Mouse (Mus musculus) CD4-positive, CD25-positive, alpha-beta regulatory T cell, adult 4 months (primary cell): Measurements from ENCODE around the gene Gm20388. TPM values are rescaled to one million over a fixed set of nuclear protein-coding genes. Genes with fewer than 3 reads are reported as not detected.

ENCODE experiments used
- ATAC-seq: one replicate; pipeline ENCODE4 v1.8.0; 2017
- polyA plus RNA-seq, 2 experiments: library from polyadenylated mRNA; unstranded; fragments of 100-300 nt; shearing (Covaris generic); gene quantifications; one replicate each; pipeline ENCODE4 v1.2.1; 2017

Gm20388 gene
- polyA plus RNA-seq, 2 experiments from 2014 or later, result 10.7 to 12.8 TPM

GRCm38 (mm10) chr8:122845662-122846061 is 2935.0 kb downstream of the Gm20388 start:
- no peak for ATAC-seq

GRCm38 (mm10) chr8:122847829-122848561 is 2937.4 kb downstream of the Gm20388 start, which contains the start of gene Cdh15:
Gene Cdh15, plus strand, starts transcription at chr8:122847966.
- ATAC-seq, result no peak

- ATAC-seq, result no peak
These were observed 2938.7 kb downstream of the Gm20388 start for GRCm38 (mm10) chr8:122849152-122849910.

- ATAC-seq, result no peak
These were observed 2940.1 kb downstream of the Gm20388 start for GRCm38 (mm10) chr8:122850641-122851240.

DNA sequence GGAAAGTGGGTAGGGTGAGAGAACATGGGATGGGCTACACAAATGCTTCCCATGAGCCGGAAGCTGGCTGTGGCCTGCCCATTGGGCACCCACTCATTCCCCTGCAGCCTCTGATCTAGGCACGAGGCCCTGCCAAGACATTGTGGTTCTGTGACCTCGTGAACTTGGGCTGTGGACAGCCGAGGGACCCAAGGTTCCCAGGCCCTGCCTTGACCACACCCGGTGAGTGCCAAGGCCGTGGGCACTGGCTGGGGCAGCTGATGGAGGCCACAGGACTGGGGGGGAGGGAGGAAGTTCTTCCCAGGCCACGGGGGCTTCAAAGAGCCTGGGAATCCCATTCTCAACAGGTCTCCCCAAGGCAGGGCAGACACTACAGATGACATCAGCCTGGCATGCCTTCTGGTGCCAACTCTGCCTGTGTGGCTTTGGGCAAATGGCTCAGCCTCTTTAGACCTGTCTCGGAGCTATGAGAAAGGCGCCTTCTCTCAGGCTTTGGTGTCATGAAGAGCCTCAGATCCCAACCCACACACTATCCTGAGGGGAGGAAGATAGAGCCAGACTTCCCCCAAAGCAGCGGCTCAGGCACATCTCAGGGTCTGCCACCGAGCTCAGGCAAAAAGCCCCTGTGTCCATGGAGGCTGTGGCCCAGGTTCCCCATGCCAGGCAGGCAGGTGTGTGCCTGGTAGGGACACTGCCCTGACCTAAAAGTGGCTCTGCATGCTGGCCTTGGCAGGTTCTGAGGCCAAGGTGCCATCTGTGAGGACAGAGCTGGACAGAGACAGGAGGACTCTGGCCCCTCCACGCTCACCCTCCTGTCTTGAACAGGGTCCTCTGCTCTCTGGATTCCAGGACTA is 2941.3 kb downstream of the Gm20388 start:
- no peak for ATAC-seq

GRCm38 (mm10) chr8:122852546-122852905 is 2941.9 kb downstream of the Gm20388 start:
- no peak for ATAC-seq

DNA sequence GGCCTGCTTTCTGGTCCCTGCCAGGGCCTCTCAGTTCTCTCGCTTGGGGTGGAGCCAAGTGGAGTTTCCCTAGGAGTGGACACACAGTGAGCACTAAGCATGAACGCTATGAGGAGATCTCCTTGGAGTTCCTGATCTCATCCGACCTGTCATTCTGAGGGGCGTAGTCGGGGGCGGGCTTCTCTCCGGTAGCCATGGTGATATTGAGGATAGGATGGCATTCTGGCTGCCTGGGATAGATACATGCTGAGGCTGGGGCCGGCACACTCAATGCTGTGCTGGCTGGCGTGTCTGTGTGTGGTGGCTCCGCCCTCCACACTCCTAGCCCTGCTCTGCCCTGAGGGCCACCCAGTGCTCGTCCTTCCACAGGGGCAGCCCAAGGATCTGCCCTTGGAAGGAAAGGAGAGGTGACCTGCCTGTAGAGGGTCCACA is 2942.7 kb downstream of the Gm20388 start:
- ATAC-seq, result no peak

DNA sequence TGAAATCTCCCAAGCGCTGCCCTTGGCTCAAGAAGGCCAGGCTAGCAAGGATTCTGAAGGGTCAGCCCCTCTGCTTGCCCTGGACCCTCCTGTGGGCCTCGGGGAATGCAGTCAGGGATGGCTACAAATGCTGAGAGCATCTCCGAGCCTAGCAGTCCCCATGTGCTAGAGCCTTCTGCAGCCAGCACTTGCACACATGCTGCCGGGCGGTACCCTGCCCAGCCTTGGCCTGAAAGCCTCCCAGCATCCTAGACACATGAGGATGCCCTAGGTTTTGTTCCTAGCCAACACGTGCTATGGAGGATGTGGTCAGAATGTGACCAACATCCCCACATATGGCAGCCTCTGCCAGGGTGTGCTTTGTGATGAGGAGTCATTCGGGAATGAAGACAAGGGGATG is 2943.7 kb downstream of the Gm20388 start:
- ATAC-seq, result no peak

DNA sequence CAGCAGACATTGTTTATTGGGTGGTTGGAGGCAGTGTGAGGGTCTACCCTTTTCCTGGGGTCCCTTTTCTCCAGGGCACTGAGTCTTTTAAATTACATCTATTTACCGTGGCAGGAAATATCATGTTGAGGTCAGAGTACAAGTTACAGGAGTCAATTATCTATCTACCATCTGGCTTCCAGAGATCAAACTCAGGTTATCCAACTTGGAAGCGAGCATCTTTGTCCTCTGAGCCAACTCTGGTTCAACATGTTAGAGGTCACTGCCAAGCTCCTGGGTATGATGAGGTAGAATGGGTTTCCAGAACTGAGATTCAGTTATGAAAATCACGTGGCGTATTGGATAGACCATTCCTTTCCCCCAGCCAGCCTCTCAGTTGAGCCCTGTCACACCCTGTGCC is 2944.5 kb downstream of the Gm20388 start:
- ATAC-seq, result no peak

DNA sequence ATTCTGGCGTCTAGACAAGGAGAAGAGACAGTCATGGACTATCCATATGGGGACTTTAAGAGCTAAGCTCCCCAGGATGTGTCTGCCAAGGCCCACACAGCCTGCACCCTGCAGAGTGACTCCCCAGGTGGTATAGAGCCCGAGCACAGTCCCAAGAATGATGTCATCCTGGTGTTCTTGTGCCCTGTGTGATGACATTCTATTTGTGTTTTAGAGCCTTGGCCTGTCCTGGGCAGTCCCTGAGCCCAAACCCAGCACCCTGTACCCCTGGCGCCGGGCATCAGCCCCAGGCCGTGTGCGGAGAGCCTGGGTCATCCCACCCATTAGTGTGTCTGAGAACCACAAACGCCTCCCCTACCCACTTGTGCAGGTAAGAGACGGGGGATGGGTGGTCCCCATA is 2945.6 kb downstream of the Gm20388 start:
- no peak for ATAC-seq

GRCm38 (mm10) chr8:122859843-122860242 is 2949.2 kb downstream of the Gm20388 start:
- ATAC-seq, result no peak

DNA sequence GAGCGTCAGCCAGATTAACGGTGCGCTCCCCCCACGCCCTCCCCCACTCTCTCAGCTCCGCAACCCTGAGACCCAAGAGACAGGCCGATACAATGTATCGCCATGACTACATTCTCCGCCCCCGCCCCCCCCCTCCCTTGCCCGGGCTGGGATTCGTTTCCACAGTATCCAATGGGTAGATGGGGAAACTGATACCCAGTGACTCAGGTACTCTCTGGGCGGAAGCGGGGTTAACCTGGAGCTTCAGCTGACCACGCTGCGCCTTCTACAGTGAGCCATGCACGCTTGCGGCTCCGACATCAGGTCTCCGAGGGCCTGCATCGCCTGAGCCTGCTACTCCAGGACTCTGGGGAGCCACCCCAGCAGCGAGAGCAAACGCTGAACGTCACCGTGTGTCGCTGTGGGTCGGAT is 2954.1 kb downstream of the Gm20388 start:
- peak; percentile 24 for ATAC-seq

GRCm38 (mm10) chr8:122865441-122865840 is 2954.8 kb downstream of the Gm20388 start:
- ATAC-seq, result peak; percentile 26

GRCm38 (mm10) chr8:122866231-122866630 is 2955.6 kb downstream of the Gm20388 start:
- ATAC-seq, result peak; percentile 30

DNA sequence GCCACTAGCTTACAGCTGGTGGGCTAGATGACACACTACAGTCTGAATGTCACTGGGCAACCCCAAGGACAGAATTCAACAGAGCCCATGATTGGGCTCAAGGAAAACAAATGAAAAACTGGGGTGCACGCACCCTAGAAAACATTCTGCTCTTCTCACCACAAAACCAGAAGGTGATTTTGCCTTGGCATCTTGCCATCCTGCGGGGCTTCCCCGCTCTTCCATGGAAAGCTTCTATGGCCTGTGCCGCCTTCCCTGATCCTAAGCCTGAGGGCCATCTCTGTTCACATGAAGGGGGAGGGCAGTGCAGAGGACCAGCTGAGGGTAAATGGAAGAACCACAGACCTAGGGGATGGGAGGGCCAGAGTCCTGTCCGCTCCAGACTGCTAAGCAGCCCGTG is 2957.3 kb downstream of the Gm20388 start:
- ATAC-seq, result no peak

- ATAC-seq, result peak; percentile 84
These were observed 2959.8 kb downstream of the Gm20388 start for GRCm38 (mm10) chr8:122870377-122870863.

GRCm38 (mm10) chr8:122871663-122872062 is 2961.0 kb downstream of the Gm20388 start:
- ATAC-seq, result no peak

GRCm38 (mm10) chr8:122873171-122873570 is 2962.5 kb downstream of the Gm20388 start:
- ATAC-seq, result no peak

GRCm38 (mm10) chr8:122875186-122875585 is 2964.5 kb downstream of the Gm20388 start:
- ATAC-seq, result no peak

- no peak for ATAC-seq
These were observed 2967.6 kb downstream of the Gm20388 start for GRCm38 (mm10) chr8:122878231-122878630.

GRCm38 (mm10) chr8:122880302-122880701 is 2969.7 kb downstream of the Gm20388 start:
- ATAC-seq, result no peak

GRCm38 (mm10) chr8:122883671-122884070 is 2973.0 kb downstream of the Gm20388 start:
- ATAC-seq, result no peak
